Mouse (Mus musculus) T-helper 1 cell (primary cell): ENCODE data around the gene Gpr180.

ENCODE experiments used
- in situ Hi-C: fragments of 300-600 bp; cut with MboI, MseI; formaldehyde crosslinking; loops from one replicate; pipeline ENCODE4 v1.15.1; 2025; ENCODE audit warnings: high pct_unique_total_duplicates

Gpr180 gene

GRCm38 (mm10) chr14:118203031-118203430 is 66.1 kb downstream of the Gpr180 start:
- in situ Hi-C loops = no loop called here

GRCm38 (mm10) chr14:118207347-118207746 is 70.4 kb downstream of the Gpr180 start:
- in situ Hi-C loops = no loop called here

GRCm38 (mm10) chr14:118209642-118210041 is 72.7 kb downstream of the Gpr180 start:
- in situ Hi-C loops = loop anchor here (5.0 to 10.0 kb wide), 2 partner anchors 385 to 558 kb away; no protein-coding TSS in a partner anchor

GRCm38 (mm10) chr14:118212188-118212804 is 75.3 kb downstream of the Gpr180 start:
- in situ Hi-C loops = loop anchor here (5.0 to 10.0 kb wide), 2 partner anchors 383 to 555 kb away; no protein-coding TSS in a partner anchor
